Mouse (Mus musculus) telencephalon, adult 2 months (tissue): Measurements from ENCODE around the gene Spns2.

ENCODE experiments used
- DNase-seq: peaks from one replicate; pipeline ENCODE4 v3.0.0-alpha.2; 2011; ENCODE audit warnings: low read depth, low spot score

Spns2 gene

GRCm38 (mm10) chr11:72489881-72490301 lies at the start of gene Spns2:
Gene Spns2, minus strand, starts transcription at chr11:72489904.
- DNase-seq = peak; percentile 81

GRCm38 (mm10) chr11:72538811-72539210 lies 49.1 kb upstream of the Spns2 start:
- DNase-seq = no peak

- DNase-seq = no peak
These were observed 48.5 kb upstream of the Spns2 start for GRCm38 (mm10) chr11:72538037-72538755.

- no peak for DNase-seq
These were observed 47.8 kb upstream of the Spns2 start for GRCm38 (mm10) chr11:72537503-72537902.

- no peak for DNase-seq
These were observed 45.8 kb upstream of the Spns2 start for GRCm38 (mm10) chr11:72535519-72535918.

GRCm38 (mm10) chr11:72532890-72533289 lies 43.2 kb upstream of the Spns2 start:
- no peak for DNase-seq

- no peak for DNase-seq
These were observed 41.9 kb upstream of the Spns2 start for GRCm38 (mm10) chr11:72531632-72532031.

GRCm38 (mm10) chr11:72531144-72531543 lies 41.4 kb upstream of the Spns2 start:
- no peak for DNase-seq

- DNase-seq = no peak
These were observed 36.5 kb upstream of the Spns2 start for GRCm38 (mm10) chr11:72526190-72526589.

GRCm38 (mm10) chr11:72523711-72524110 lies 34.0 kb upstream of the Spns2 start:
- no peak for DNase-seq

GRCm38 (mm10) chr11:72522616-72523041 lies 32.9 kb upstream of the Spns2 start:
- DNase-seq = peak; percentile 68

GRCm38 (mm10) chr11:72521598-72522541 lies 32.2 kb upstream of the Spns2 start:
- no peak for DNase-seq

- DNase-seq = no peak
These were observed 30.2 kb upstream of the Spns2 start for GRCm38 (mm10) chr11:72519895-72520294.

- DNase-seq = no peak
These were observed 29.5 kb upstream of the Spns2 start for GRCm38 (mm10) chr11:72519189-72519588.

- DNase-seq = no peak
These were observed 28.7 kb upstream of the Spns2 start for GRCm38 (mm10) chr11:72518449-72518848.

- DNase-seq = no peak
These were observed 25.3 kb upstream of the Spns2 start for GRCm38 (mm10) chr11:72514967-72515366.

- no peak for DNase-seq
These were observed 18.9 kb upstream of the Spns2 start for GRCm38 (mm10) chr11:72508651-72509050.

- no peak for DNase-seq
These were observed 17.9 kb upstream of the Spns2 start for GRCm38 (mm10) chr11:72507651-72508050.

GRCm38 (mm10) chr11:72504016-72504797 lies 14.5 kb upstream of the Spns2 start:
- no peak for DNase-seq

GRCm38 (mm10) chr11:72503501-72503921 lies 13.8 kb upstream of the Spns2 start:
- no peak for DNase-seq

- DNase-seq = no peak
These were observed 12.5 kb upstream of the Spns2 start for GRCm38 (mm10) chr11:72502236-72502635.
